Mouse (Mus musculus) midbrain, embryonic 12.5 days (tissue): ENCODE results near the gene Pde4d. TPM values are rescaled to one million over a fixed set of nuclear protein-coding genes. Genes with fewer than 3 reads are reported as not detected.

Experiments used
- ATAC-seq: fragments of 200-750 bp; cut with Nextera tagmentation; 2 replicates; pipeline ENCODE4 v1.8.0; 2017; ENCODE audit warnings: low read depth, moderate TSS enrichment, moderate library complexity; ENCODE audit not compliant: low FRiP score
- H3K27ac ChIP-seq: fragments of 300-500 bp; sonication (generic); replicated peaks from 2 replicates; pipeline ENCODE4 v1.5.1; 2016; ENCODE audit warnings: mild to moderate bottlenecking
- H3K27me3 ChIP-seq: fragments of 300-500 bp; sonication (generic); 2 replicates; pipeline ENCODE4 v1.6.1; 2016; ENCODE audit warnings: mild to moderate bottlenecking
- H3K36me3 ChIP-seq: fragments of 300-500 bp; sonication (generic); 2 replicates; pipeline ENCODE4 v1.6.1; 2016
- H3K4me1 ChIP-seq: fragments of 300-500 bp; sonication (generic); 2 replicates; pipeline ENCODE4 v1.6.1; 2016
- H3K4me2 ChIP-seq: fragments of 300-500 bp; sonication (generic); replicated peaks from 2 replicates; pipeline ENCODE4 v1.6.1; 2016; ENCODE audit warnings: mild to moderate bottlenecking, moderate library complexity
- H3K4me3 ChIP-seq: fragments of 300-500 bp; sonication (generic); 2 replicates; pipeline ENCODE4 v1.5.1; 2016; ENCODE audit warnings: mild to moderate bottlenecking
- H3K9ac ChIP-seq: fragments of 300-500 bp; sonication (generic); replicated peaks from 2 replicates; pipeline ENCODE4 v1.6.1; 2016; ENCODE audit warnings: mild to moderate bottlenecking, moderate library complexity
- H3K9me3 ChIP-seq: fragments of 300-500 bp; sonication (generic); 2 replicates; pipeline ENCODE4 v1.6.1; 2016; ENCODE audit warnings: mild to moderate bottlenecking
- WGBS: fragments of 180-500 bp; shearing (Covaris S2); methylation state at CpG from one replicate; pipeline ENCODE4 v1.1.7; 2016; 5-methylcytosine and 5-hydroxymethylcytosine counted together
- polyA plus RNA-seq: library from polyadenylated mRNA; unstranded; fragments of >200 nt; fragmentation: Nextera tagmentation; extraction: Ambion mirVana; gene quantifications from 2 replicates; pipeline ENCODE4 v1.2.1, GENCODE M21; 2016

The Pde4d gene
- polyA plus RNA-seq, 1 experiment from 2014 or later = 21.4 TPM

DNA sequence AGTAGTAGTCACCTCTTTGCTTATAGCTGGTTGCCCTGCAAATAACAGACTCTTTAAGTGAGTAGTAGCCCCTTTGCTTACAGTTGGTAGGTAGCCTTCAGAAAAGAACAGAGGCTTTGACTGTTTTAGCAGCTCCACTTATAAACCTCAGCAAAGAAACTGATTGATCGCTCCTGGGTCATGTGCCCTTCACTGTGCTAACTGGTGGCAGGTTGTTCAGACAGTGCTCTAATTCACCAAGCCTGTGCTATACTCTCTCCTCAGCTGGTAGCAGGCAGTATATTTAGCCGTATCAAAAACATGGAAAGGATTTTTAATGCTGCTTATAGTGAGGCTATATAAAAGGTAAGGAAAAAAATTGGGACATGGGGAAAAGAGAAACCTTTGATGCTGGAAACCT, 370.7 kb downstream of the Pde4d start:
- 90% methylated on average over 2 of the region's 2 CpGs for WGBS
- Histone ChIP-seq H3K36me3 (no peaks in the 10 kb centered on the region), H3K4me1 (no peaks in the 10 kb centered on the region), H3K9me3 (no peaks in the 10 kb centered on the region), H3K27me3 (no peaks in the 10 kb centered on the region), H3K4me2 (no peak overlapping the region), H3K4me3 (no peak overlapping the region), H3K27ac (no peak overlapping the region), H3K9ac (no peak overlapping the region)
- no peak for ATAC-seq

DNA sequence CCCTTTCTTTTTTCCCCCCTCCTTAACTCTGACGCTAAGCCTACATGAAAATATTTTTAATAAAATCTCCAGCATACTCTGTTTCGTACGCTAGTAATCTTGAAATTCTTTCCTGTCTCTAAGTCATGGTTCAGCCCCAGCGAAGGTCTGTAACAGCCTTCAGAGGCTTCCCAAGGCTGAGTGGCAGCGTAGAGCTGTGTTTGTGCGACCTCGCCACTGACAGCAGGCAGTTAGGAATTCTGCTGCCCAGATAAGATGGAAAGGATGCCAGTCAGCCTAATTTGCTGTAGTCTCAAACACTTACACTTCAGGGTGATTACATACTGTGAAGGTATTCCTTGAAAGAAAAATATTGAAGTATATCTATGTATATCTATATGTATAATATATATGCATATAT, 371.5 kb downstream of the Pde4d start:
- WGBS = 88% methylated on average over 7 of the region's 7 CpGs
- ATAC-seq = no peak

GRCm38 (mm10) chr13:108824638-108825310, 375.0 kb downstream of the Pde4d start:
- ATAC-seq = no peak
- Histone ChIP-seq H3K4me1 (no peaks in the 10 kb centered on the region), H3K9ac (no peak overlapping the region), H3K27ac (no peak overlapping the region), H3K9me3 (no peaks in the 10 kb centered on the region), H3K4me3 (no peak overlapping the region), H3K27me3 (no peaks in the 10 kb centered on the region), H3K4me2 (no peak overlapping the region), H3K36me3 (no peaks in the 10 kb centered on the region)
- WGBS = 96% methylated on average over 8 of the region's 8 CpGs

More for the DNA sequence above, 371.5 kb downstream of the Pde4d start:
- Histone ChIP-seq H3K4me2 (no peak overlapping the region), H3K9ac (no peak overlapping the region), H3K27me3 (no peaks in the 10 kb centered on the region), H3K27ac (no peak overlapping the region), H3K9me3 (no peaks in the 10 kb centered on the region), H3K4me3 (no peak overlapping the region), H3K4me1 (no peaks in the 10 kb centered on the region), H3K36me3 (no peaks in the 10 kb centered on the region)

GRCm38 (mm10) chr13:108825501-108825900, 375.8 kb downstream of the Pde4d start:
- 94% methylated on average over 6 of the region's 6 CpGs for WGBS
- ATAC-seq = no peak

DNA sequence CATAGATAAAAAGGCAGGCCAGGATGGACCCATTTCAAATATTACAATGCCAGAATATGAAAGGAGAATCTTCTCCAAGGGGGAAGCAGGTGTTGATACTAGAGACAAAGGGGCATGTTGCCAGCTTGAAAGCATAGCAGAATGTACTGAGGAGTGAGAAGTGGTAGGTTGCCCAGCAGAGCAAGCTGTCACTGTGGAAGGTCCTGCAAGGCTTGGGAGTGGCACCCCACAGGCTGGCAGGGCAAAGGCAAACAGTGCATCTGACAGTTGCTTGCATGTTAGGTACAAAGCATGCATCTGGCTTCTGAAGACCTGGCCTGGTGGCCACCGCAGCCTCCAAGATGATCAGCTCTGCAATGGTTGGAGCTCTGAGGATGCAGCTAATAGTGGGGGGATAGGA, 384.4 kb downstream of the Pde4d start:
- no peak overlapping the region for H3K27ac ChIP-seq
- no peak overlapping the region for H3K4me2 ChIP-seq
- H3K9ac ChIP-seq = no peak overlapping the region
- ATAC-seq = no peak
- H3K4me3 ChIP-seq = no peak overlapping the region
- WGBS = 94% methylated on average over 1 of the region's 1 CpGs
- H3K4me1 ChIP-seq = no peaks in the 10 kb centered on the region
- H3K27me3 ChIP-seq = no peaks in the 10 kb centered on the region
- H3K9me3 ChIP-seq = no peaks in the 10 kb centered on the region
- no peaks in the 10 kb centered on the region for H3K36me3 ChIP-seq

More at GRCm38 (mm10) chr13:108825501-108825900, 375.8 kb downstream of the Pde4d start:
- Histone ChIP-seq H3K27ac (no peak overlapping the region), H3K27me3 (no peaks in the 10 kb centered on the region), H3K4me1 (no peaks in the 10 kb centered on the region), H3K4me2 (no peak overlapping the region), H3K9me3 (no peaks in the 10 kb centered on the region), H3K4me3 (no peak overlapping the region), H3K9ac (no peak overlapping the region), H3K36me3 (no peaks in the 10 kb centered on the region)

- Histone ChIP-seq H3K4me1 (no peaks in the 10 kb centered on the region), H3K4me2 (no peak overlapping the region), H3K9ac (no peak overlapping the region), H3K27ac (no peak overlapping the region), H3K4me3 (no peak overlapping the region), H3K9me3 (no peaks in the 10 kb centered on the region), H3K27me3 (no peaks in the 10 kb centered on the region), H3K36me3 (no peaks in the 10 kb centered on the region)
- WGBS = 84% methylated on average over 3 of the region's 3 CpGs
- no peak for ATAC-seq
These were observed 386.6 kb downstream of the Pde4d start for GRCm38 (mm10) chr13:108836314-108836713.

GRCm38 (mm10) chr13:108839142-108839541, 389.4 kb downstream of the Pde4d start:
- Histone ChIP-seq H3K27me3 (no peaks in the 10 kb centered on the region), H3K4me2 (no peak overlapping the region), H3K36me3 (no peaks in the 10 kb centered on the region), H3K9ac (no peak overlapping the region), H3K4me1 (no peaks in the 10 kb centered on the region), H3K27ac (no peak overlapping the region), H3K4me3 (no peak overlapping the region), H3K9me3 (no peaks in the 10 kb centered on the region)
- 58% methylated on average over 7 of the region's 7 CpGs for WGBS
- no peak for ATAC-seq

- H3K4me2 ChIP-seq = no peak overlapping the region
- H3K27me3 ChIP-seq = no peaks in the 10 kb centered on the region
- H3K27ac ChIP-seq = no peak overlapping the region
- H3K4me1 ChIP-seq = no peaks in the 10 kb centered on the region
- no peaks in the 10 kb centered on the region for H3K9me3 ChIP-seq
- 77% methylated on average over 5 of the region's 5 CpGs for WGBS
- no peak overlapping the region for H3K4me3 ChIP-seq
- no peaks in the 10 kb centered on the region for H3K36me3 ChIP-seq
- ATAC-seq = no peak
- H3K9ac ChIP-seq = no peak overlapping the region
These were observed 404.3 kb downstream of the Pde4d start for GRCm38 (mm10) chr13:108854090-108854489.

DNA sequence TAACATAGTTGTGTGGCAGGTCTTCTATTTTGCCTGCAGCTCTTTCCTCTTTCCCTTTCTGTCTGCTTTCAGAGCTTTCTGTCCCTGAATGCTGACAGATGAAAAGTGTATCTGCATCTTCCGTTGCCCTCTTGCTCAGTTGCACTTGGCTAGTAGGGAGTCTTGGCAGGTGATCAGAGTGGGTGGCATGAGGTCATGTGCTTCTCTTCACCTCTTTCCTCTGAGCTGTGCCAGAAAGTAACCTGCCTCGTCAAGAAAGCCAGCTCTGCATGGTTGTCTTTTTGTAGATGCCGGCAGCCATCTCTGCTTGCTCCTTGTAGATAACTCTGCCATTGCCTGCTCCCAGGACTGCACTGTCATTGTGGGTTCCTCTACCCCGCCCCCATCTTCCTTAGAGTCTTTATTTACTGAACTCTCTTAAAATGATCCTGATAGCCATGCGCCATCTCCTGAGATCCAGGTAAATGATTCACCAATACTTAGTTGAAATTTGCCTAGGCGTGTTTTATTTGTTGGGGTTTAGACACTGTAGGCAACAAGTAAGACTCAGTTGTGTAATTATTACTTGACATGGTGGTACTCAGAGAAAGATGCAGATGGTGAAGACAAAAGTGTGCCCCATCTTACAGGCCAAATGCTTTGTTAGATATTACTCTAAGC, 407.2 kb downstream of the Pde4d start:
- ATAC-seq = no peak
- H3K9ac ChIP-seq = no peak overlapping the region
- no peak overlapping the region for H3K4me3 ChIP-seq
- no peak overlapping the region for H3K4me2 ChIP-seq
- H3K4me1 ChIP-seq = no peaks in the 10 kb centered on the region
- H3K27me3 ChIP-seq = no peaks in the 10 kb centered on the region
- no peaks in the 10 kb centered on the region for H3K9me3 ChIP-seq
- 85% methylated on average over 6 of the region's 6 CpGs for WGBS
- H3K36me3 ChIP-seq = no peaks in the 10 kb centered on the region
- no peak overlapping the region for H3K27ac ChIP-seq

GRCm38 (mm10) chr13:108859336-108859735, 409.6 kb downstream of the Pde4d start:
- no peak overlapping the region for H3K4me3 ChIP-seq
- H3K9ac ChIP-seq = no peak overlapping the region
- no peak overlapping the region for H3K4me2 ChIP-seq
- WGBS = 87% methylated on average over 3 of the region's 3 CpGs
- H3K9me3 ChIP-seq = no peaks in the 10 kb centered on the region
- H3K36me3 ChIP-seq = no peaks in the 10 kb centered on the region
- no peak overlapping the region for H3K27ac ChIP-seq
- no peaks in the 10 kb centered on the region for H3K4me1 ChIP-seq
- H3K27me3 ChIP-seq = no peaks in the 10 kb centered on the region
- ATAC-seq = no peak

DNA sequence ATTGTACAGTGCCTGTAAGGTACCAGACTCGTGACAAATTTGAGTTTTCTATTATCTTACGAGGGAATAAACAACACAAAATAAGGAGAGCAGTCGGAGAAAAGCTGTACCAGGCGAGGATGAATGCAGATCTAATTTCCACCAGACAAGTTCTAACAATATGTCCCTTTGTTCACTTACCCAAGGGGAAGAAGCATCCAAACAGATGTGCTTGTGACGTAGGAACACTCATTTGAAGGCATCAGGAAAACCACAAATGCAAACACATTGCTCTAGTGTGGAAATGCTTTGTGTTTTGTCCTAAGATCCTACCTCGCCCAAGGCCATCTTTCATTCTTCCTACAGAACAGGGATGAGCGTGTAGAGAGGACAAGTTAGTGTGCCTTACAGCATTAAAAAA, 411.0 kb downstream of the Pde4d start:
- Histone ChIP-seq H3K4me1 (no peaks in the 10 kb centered on the region), H3K4me3 (no peak overlapping the region), H3K4me2 (no peak overlapping the region), H3K27me3 (no peaks in the 10 kb centered on the region), H3K36me3 (no peaks in the 10 kb centered on the region), H3K9me3 (no peaks in the 10 kb centered on the region), H3K9ac (no peak overlapping the region), H3K27ac (no peak overlapping the region)
- 76% methylated on average over 7 of the region's 7 CpGs for WGBS
- no peak for ATAC-seq

DNA sequence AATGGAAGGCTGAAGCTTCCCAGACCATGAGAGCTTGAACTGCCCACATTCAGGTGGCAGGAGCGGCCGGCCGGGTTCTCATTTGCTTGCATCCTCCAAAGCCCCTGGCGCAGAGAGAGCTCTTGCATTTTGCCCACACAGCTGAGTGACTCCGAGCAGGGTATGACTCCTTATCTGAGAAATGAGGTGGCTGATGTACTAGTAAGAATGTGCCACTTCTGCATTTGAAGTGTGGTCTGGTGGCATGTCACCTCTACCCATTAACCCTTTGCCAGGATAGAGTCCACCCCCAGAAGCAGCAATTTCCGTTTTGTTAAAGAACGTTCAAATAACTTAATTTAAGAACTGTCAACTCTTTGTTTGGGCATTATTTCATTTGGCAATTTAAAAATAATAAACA, 412.0 kb downstream of the Pde4d start:
- ATAC-seq = no peak
- no peaks in the 10 kb centered on the region for H3K27me3 ChIP-seq
- H3K4me2 ChIP-seq = no peak overlapping the region
- no peaks in the 10 kb centered on the region for H3K9me3 ChIP-seq
- no peaks in the 10 kb centered on the region for H3K4me1 ChIP-seq
- no peak overlapping the region for H3K27ac ChIP-seq
- H3K36me3 ChIP-seq = no peaks in the 10 kb centered on the region
- H3K9ac ChIP-seq = no peak overlapping the region
- WGBS = 93% methylated on average over 7 of the region's 7 CpGs
- H3K4me3 ChIP-seq = no peak overlapping the region
